Mouse (Mus musculus) urinary bladder, postnatal 25 days (tissue): ENCODE measurements around the gene Mettl21e.
"Not testable (repeated sequence)": the region's sequence is repeated elsewhere in the genome, so short reads cannot be mapped to it uniquely, and the experiment has no call there.

ENCODE experiments used
- DNase-seq: peaks from one replicate; pipeline ENCODE4 v3.0.0; 2022; ENCODE audit warnings: low spot score

Mettl21e gene

DNA sequence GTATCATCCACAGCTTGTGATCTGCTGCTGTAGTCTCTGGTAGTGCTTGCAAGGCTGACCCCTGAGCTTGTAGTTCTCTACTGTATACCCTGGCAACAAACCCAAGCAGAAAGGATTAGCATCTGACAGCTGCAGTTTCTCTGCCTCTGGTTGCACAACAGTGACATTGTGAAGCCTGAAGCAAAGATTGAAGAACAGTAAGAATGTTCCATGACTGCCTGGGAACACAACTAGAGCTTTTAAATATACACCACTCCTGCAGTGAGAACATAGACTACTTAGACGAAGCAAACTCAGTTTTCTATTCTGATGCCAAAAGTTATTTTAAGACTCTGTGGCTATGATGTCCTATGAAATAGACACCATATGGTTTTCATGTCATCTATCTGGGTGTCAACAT lies at the start of gene Mettl21e:
TSS of gene Mettl21e (minus strand) at position 86 of the 400 bp plus-strand sequence.
- no peak for DNase-seq

GRCm38 (mm10) chr1:44240440-44240839 lies 21.7 kb upstream of the Mettl21e start:
- not testable (repeated sequence) for DNase-seq

GRCm38 (mm10) chr1:44239969-44240368 lies 21.2 kb upstream of the Mettl21e start:
- no peak for DNase-seq

DNA sequence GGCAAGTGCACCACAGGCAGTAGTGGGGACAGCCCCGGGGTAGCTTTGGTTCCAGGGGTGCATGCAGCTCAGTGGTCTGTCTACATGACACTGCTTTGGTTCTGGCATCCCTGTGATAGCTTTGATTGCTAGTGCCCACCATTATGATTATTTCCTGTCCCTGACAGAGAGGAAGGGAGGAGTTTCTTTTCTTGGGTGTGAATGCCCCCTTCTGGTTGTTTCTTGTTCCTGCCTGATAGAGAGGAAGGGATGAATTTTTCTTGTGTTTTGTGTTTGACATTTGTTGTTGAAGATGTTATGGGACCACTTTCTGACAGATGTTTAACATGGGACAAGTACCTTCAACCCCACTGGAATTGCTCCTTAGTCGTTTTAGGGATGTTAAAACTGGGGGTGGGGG lies 18.5 kb upstream of the Mettl21e start:
- no peak for DNase-seq

GRCm38 (mm10) chr1:44235311-44235710 lies 16.6 kb upstream of the Mettl21e start:
- no peak for DNase-seq

DNA sequence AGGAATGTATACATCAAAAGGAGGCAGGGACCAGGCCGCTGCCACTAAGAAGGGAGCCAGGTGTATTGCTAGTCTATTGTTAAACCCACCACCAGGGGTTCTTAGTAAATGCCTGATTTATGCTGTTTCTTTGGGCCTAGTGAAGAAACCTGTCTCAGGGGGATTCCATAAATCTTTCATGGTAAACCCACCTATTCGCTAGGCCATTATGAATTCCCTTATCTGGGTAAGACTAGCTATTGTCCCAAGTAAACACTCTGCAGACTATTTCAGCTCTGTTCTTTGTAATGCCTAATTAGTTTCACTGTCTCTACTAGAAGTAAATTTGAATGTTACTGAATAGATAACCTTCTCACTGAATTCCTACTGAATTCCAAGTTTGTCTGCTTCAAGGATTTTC lies 15.8 kb upstream of the Mettl21e start:
- not testable (repeated sequence) for DNase-seq

DNA sequence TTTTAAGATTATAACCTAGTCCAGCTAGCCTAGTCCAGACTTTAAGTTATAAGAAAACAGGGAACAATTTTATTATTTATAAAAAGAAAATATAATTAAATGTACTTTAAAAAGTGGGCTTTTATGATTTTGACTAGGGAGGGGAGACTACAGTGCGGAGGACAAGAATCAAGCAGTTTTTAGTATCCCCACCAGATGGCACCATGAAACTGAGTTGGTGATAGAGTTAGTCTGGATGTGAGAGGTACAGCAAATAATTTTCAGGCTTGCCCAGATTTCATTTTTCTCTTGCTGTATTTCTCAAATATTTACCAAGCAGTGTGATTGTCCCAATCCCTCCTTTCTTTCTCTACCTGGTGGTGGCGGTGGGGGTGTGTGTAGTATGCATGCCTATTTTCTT lies 10.3 kb upstream of the Mettl21e start:
- DNase-seq: peak; percentile 11

DNA sequence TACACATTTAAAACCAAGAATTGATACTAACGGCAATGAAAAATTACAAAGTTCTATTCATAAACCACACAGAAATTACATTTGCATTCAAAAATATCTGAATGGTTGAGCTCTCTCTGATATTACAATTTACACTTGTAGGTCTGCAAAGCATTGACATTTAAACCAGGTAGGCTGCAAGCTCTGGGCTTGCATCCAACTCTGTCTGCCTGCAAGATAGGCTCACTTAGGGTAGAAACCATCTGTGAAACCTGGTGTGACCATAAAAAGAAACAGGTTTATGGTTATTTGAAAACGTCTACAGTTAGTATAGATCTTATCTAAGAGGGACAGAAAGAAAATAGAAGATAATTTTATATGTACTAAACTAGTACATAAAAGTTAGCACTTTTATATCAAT lies 1.6 kb downstream of the Mettl21e start:
- DNase-seq: no peak

GRCm38 (mm10) chr1:44216352-44217116 lies 2.2 kb downstream of the Mettl21e start:
- DNase-seq: no peak

DNA sequence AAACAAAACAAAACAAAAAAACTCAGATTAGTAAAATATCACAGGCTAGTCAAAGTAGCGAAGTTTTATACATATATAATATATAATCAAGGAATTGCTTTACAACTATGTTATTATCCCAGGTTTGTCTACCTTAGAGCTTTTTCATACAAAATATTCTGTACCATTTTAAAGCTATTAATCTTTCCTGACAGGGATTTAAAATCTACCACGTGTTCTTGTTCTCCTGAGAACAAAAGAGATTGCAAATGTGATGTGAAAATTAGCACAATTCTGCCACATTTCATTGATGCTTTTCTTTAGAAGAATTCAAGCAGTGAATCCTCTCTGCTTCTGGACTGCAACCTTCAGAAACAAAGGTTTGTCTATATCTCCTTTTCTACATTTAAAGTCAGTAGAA lies 4.3 kb downstream of the Mettl21e start:
- DNase-seq: no peak

DNA sequence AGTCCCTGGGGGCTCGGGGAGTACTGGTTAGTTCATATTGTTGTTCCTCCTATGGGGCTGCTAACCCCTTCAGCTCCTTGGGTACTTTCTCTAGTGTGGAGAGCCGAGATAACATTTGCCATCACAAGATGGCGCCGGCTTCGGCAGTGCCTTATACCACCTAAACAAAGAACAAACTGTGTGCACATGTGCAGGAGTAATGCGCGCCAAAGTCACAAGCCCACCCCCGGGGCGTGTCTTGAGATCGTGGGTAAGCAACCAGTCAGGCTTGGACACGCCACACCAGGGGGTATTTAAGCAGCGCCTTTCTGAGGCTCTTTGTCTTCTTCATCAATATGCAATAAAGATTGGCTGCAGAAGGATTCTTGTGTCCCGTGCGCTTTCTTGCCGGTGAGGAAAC lies 15.9 kb downstream of the Mettl21e start:
- DNase-seq: no peak

DNA sequence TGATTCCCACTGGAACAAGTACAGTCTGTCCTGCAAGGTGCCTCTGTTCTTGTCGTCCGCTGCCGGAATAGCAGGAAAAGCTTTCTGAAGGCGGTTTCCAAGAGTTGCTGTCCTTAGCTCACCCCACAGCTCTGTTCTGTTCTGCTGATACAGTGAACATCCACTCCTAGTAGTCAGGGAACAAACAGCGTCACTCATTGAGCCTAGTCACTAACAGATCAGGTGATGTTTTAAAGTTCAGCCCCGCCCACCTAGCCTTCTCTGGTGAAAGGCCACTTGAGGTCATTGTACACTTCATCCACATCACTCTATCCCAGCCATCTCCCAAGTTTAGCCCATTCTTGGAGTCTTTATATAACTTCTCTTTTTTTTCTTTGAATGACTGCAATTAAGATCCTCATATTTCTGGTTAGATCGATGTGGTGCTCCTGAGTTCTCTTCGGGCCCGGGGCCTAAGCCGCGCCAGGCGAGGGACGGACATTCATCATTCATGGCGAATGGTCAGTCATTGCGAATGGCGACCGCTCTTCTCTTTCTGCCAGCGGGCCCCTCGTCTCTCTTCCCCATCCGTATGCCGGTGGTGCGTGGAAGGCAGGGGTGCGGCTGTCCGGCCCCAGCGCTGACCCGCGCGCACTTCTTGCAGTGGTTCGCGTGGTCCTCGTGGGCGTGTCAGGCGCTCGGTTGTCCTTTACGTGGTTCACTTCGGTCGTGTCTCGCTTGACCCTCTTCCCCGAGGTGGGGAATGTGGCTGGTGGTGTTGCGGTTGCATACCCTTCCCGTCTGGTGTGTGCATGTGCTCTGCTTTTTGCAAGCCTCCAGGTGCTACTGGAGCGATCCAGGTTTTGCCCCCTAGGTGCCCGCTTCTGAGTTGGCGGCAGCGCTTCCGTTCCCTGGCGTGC lies 20.2 kb downstream of the Mettl21e start:
- no peak for DNase-seq

DNA sequence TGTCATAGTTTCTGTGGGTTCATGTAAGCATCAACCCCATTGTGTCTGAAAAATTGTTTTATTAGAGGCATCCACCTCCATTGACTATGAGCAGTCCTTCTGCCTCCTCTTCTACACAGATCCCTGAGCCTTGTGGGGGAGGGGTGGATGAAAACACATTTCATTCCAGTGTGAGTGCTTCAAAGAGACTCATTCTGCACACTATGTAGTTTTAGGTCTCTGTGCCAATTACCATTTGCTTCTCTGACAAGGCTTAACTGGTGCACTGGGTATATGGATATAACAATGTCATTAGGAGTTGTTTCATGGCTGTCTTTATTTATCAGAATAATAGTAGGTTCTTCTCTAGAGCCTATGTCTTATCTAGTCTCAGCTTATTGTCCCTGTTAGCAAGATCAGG lies 32.4 kb downstream of the Mettl21e start:
- DNase-seq: no peak

DNA sequence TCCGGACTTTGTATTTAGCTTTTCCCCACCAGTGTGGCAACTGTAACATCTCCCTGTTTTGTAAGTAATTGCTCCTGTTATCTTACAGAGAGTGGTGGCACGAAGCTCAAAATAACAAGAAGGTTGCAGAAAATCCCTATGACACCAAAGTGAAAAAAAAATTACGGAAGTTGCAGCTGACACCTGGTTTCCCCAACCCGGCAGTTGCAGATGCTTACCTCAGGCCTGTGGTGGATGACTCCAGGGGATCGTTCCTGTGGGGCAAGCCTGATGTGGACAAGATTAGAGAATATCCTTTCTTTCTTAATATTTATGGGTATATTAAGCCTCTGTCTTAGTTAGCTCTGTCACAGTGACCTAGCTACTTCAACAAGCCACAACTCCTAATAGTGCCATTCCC lies 40.7 kb downstream of the Mettl21e start:
- no peak for DNase-seq

DNA sequence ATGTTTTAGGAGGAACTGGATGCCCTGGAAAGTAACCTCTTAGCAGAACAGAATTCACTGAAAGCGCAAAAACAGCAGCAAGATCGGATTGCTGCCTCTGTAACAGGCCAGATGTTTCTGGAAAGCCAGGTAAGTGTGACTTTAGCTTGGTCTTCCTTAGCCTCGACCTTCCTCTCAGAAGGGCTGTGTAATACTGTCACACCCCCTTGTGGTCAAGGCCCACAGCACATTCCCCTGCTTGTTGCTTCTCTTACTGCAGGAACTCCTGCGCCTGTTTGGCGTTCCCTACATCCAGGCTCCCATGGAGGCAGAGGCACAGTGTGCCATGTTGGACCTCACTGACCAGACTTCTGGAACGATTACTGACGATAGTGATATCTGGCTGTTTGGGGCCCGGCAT lies 44.9 kb downstream of the Mettl21e start:
- no peak for DNase-seq

DNA sequence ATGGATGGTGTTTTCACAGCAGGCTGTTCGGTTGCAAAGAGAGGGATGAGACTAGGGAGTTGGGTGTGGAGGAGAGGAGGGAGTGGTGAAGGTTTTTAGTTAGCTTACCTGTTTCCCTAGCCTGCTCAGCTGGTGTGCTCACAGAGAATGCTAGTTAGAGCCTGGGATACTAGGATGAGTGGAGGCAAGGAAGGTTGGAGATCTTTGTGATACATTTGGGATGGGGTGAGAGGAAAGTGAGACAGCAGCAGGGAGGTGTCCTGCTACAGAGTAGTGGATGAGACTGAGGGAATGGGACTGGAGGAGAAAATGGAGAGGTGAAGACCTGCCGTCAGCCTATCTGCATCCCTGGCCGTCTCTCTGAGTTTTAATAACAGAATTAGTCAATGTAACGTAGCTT lies 46.1 kb downstream of the Mettl21e start:
- DNase-seq: no peak

GRCm38 (mm10) chr1:44167859-44168383 lies 50.8 kb downstream of the Mettl21e start:
- no peak for DNase-seq

DNA sequence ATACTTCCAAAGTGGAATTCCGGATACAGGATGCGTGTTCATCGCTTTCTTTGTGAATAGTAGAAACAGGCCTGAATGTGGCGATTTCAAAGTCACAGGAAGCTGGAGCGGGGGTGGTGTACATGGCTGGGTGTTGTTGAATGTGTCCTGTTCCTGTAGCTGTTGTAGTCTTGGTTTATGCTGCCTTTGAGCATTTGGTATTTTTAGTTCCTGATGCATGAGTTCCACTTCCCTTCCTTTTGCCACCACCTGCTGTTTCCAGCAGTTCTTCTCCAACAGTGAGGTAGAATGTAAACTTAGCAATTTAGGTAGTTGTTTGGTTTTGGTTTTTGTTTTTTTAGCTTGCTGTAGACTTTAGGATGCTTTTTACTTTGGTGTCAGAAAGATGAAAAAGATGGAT lies 56.4 kb downstream of the Mettl21e start:
- DNase-seq: no peak

DNA sequence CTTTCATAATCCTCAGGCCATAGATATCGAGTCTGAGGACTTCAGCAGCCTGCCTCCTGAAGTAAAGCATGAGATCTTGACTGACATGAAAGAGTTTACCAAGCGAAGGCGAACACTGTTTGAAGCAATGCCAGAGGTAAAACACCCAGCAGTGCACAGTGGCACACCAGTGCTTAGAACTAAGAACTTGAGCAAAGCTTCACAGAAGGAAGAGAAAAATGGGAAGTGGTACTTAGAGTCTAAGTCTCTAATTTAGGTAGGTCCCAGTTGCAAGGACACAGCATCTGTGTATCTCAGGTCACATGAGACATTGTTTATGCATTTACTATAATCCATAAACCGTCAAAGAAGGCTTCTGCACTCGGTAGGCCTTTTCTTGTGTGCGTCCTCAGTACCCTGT lies 56.9 kb downstream of the Mettl21e start:
- DNase-seq: no peak

- DNase-seq: no peak
These were observed 60.4 kb downstream of the Mettl21e start for GRCm38 (mm10) chr1:44158317-44158716.

DNA sequence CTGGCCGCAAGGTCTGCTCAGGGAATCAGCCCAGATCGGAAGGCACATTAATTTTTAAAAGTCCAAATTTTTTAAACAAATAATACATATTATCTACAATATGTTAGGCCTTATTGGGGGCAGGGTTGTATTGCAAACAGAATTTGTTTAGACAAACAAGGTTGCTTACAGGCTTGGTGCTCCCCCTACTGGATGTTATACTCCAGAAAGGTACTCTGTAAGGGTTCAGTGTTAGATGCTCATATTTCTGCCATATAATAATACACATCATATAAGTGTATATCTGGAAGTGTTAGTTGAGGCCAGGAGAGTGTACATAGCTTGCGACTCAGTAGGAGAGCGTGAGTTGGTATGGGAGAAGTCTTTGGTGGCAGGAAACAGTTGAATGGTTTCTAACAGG lies 63.5 kb downstream of the Mettl21e start:
- DNase-seq: no peak
